Mouse (Mus musculus) midbrain, embryonic 10.5 days (tissue): ENCODE measurements at regions not wholly inside any gene's neighbourhood (a gene's known extent, or its start where the extent isn't known, plus 50 kb on each side); places are given as distances from the start of the nearest gene placed in this dataset.
"Not testable (repeated sequence)": the region's sequence is repeated elsewhere in the genome, so short reads cannot be mapped to it uniquely, and the experiment has no call there.

Experiments
- DNase-seq: peaks from one replicate; pipeline ENCODE4 v3.0.0-alpha.2; 2017; ENCODE audit warnings: low spot score
- H3K27ac ChIP-seq: fragments of 300-500 bp; sonication (generic); replicated peaks from 2 replicates; pipeline ENCODE4 v1.5.1; 2016; ENCODE audit warnings: mild to moderate bottlenecking
- H3K27me3 ChIP-seq: fragments of 300-500 bp; sonication (generic); 2 replicates; pipeline ENCODE4 v1.6.1; 2016; ENCODE audit warnings: low read depth, mild to moderate bottlenecking; ENCODE audit not compliant: poor library complexity, severe bottlenecking
- H3K36me3 ChIP-seq: fragments of 300-500 bp; sonication (generic); 2 replicates; pipeline ENCODE4 v1.6.1; 2016; ENCODE audit warnings: mild to moderate bottlenecking, moderate library complexity
- H3K4me1 ChIP-seq: fragments of 300-500 bp; sonication (generic); 2 replicates; pipeline ENCODE4 v1.6.1; 2016
- H3K4me3 ChIP-seq: fragments of 300-500 bp; sonication (generic); 2 replicates; pipeline ENCODE4 v1.5.1; 2016; ENCODE audit warnings: mild to moderate bottlenecking, moderate library complexity
- H3K9me3 ChIP-seq: fragments of 300-500 bp; sonication (generic); replicated peaks from 2 replicates; pipeline ENCODE4 v1.6.1; 2016; ENCODE audit warnings: mild to moderate bottlenecking
- WGBS: fragments of 180-500 bp; shearing (Covaris S2); methylation state at CpG from one replicate; pipeline ENCODE4 v1.1.7; 2016; 5-methylcytosine and 5-hydroxymethylcytosine counted together

GRCm38 (mm10) chr7:73827549-73827948 lies 87.4 kb downstream of the Fam174b start:
- 82% methylated on average over 1 of the region's 1 CpGs for WGBS
- DNase-seq, result no peak
- Histone ChIP-seq H3K4me3 (no peak overlapping the region), H3K9me3 (no peaks in the 10 kb centered on the region), H3K27me3 (no peaks in the 10 kb centered on the region), H3K27ac (no peak overlapping the region), H3K36me3 (no peaks in the 10 kb centered on the region), H3K4me1 (no peaks in the 10 kb centered on the region)

- 87% methylated on average over 6 of the region's 6 CpGs for WGBS
Measured at GRCm38 (mm10) chr7:73830581-73830980, 90.5 kb downstream of the Fam174b start.

GRCm38 (mm10) chr7:73840381-73840780 lies 100.3 kb downstream of the Fam174b start:
- H3K4me1 ChIP-seq, result no peaks in the 10 kb centered on the region
- 91% methylated on average over 3 of the region's 3 CpGs for WGBS
- no peaks in the 10 kb centered on the region for H3K36me3 ChIP-seq
- no peak overlapping the region for H3K4me3 ChIP-seq
- no peak for DNase-seq
- H3K27me3 ChIP-seq, result no peaks in the 10 kb centered on the region
- H3K9me3 ChIP-seq, result no peaks in the 10 kb centered on the region
- no peak overlapping the region for H3K27ac ChIP-seq

More at GRCm38 (mm10) chr7:73830581-73830980, 90.5 kb downstream of the Fam174b start:
- no peaks in the 10 kb centered on the region for H3K9me3 ChIP-seq
- H3K27me3 ChIP-seq, result no peaks in the 10 kb centered on the region
- H3K27ac ChIP-seq, result no peak overlapping the region
- DNase-seq, result no peak
- no peak overlapping the region for H3K4me3 ChIP-seq
- no peaks in the 10 kb centered on the region for H3K36me3 ChIP-seq
- no peaks in the 10 kb centered on the region for H3K4me1 ChIP-seq

GRCm38 (mm10) chr7:73852184-73852583 lies 112.1 kb downstream of the Fam174b start:
- H3K36me3 ChIP-seq, result no peaks in the 10 kb centered on the region
- no peak overlapping the region for H3K27ac ChIP-seq
- H3K4me3 ChIP-seq, result no peak overlapping the region
- peak; percentile 8 for DNase-seq
- no peaks in the 10 kb centered on the region for H3K27me3 ChIP-seq
- no peaks in the 10 kb centered on the region for H3K9me3 ChIP-seq
- H3K4me1 ChIP-seq, result no peaks in the 10 kb centered on the region
- WGBS, result 86% methylated on average over 9 of the region's 9 CpGs

- not testable (repeated sequence) for H3K36me3 ChIP-seq, H3K4me3 ChIP-seq, H3K27ac ChIP-seq, DNase-seq, H3K9me3 ChIP-seq, H3K27me3 ChIP-seq, H3K4me1 ChIP-seq
- 75% methylated on average over 3 of the region's 3 CpGs for WGBS
Measured at GRCm38 (mm10) chr7:73853296-73853950, 113.3 kb downstream of the Fam174b start.

GRCm38 (mm10) chr7:73855489-73855888 lies 115.4 kb downstream of the Fam174b start:
- Histone ChIP-seq H3K9me3 (no peaks in the 10 kb centered on the region), H3K36me3 (no peaks in the 10 kb centered on the region)

GRCm38 (mm10) chr7:73856908-73857307 lies 116.8 kb downstream of the Fam174b start:
- H3K27ac ChIP-seq, result no peak overlapping the region
- H3K27me3 ChIP-seq, result no peaks in the 10 kb centered on the region
- no peaks in the 10 kb centered on the region for H3K4me1 ChIP-seq
- 85% methylated on average over 6 of the region's 6 CpGs for WGBS
- H3K36me3 ChIP-seq, result no peaks in the 10 kb centered on the region
- peaks cover 7% of the 10 kb centered on the region; the same call in 1 of the 2 replicates for H3K9me3 ChIP-seq
- H3K4me3 ChIP-seq, result no peak overlapping the region
- DNase-seq, result peak; percentile 1

More at GRCm38 (mm10) chr7:73855489-73855888, 115.4 kb downstream of the Fam174b start:
- WGBS, result 53% methylated on average over 4 of the region's 4 CpGs
- no peak overlapping the region for H3K27ac ChIP-seq
- no peaks in the 10 kb centered on the region for H3K27me3 ChIP-seq
- no peaks in the 10 kb centered on the region for H3K4me1 ChIP-seq
- peak; percentile 50 for DNase-seq
- no peak overlapping the region for H3K4me3 ChIP-seq

GRCm38 (mm10) chr7:73865086-73865485 lies 125.0 kb downstream of the Fam174b start:
- no peaks in the 10 kb centered on the region for H3K36me3 ChIP-seq
- H3K27me3 ChIP-seq, result no peaks in the 10 kb centered on the region
- no peak overlapping the region for H3K27ac ChIP-seq
- DNase-seq, result no peak
- H3K9me3 ChIP-seq, result peaks cover 8% of the 10 kb centered on the region; the same call in 1 of the 2 replicates
- no peak overlapping the region for H3K4me3 ChIP-seq
- WGBS, result 67% methylated on average over 5 of the region's 5 CpGs
- H3K4me1 ChIP-seq, result no peaks in the 10 kb centered on the region

GRCm38 (mm10) chr7:73872181-73872580 lies 132.1 kb downstream of the Fam174b start:
- H3K4me3 ChIP-seq, result no peak overlapping the region
- no peak overlapping the region for H3K27ac ChIP-seq
- DNase-seq, result peak; percentile 7
- WGBS, result 53% methylated on average over 2 of the region's 2 CpGs
- H3K27me3 ChIP-seq, result no peaks in the 10 kb centered on the region
- no peaks in the 10 kb centered on the region for H3K9me3 ChIP-seq
- H3K4me1 ChIP-seq, result no peaks in the 10 kb centered on the region
- H3K36me3 ChIP-seq, result no peaks in the 10 kb centered on the region

GRCm38 (mm10) chr7:73881252-73882042 lies 132.0 kb downstream of the St8sia2 start:
- 92% methylated on average over 13 of the region's 13 CpGs for WGBS
- no peaks in the 10 kb centered on the region for H3K36me3 ChIP-seq

GRCm38 (mm10) chr7:73886152-73886551 lies 127.3 kb downstream of the St8sia2 start:
- H3K4me3 ChIP-seq, result no peak overlapping the region
- WGBS, result 63% methylated on average over 7 of the region's 7 CpGs
- no peak overlapping the region for H3K27ac ChIP-seq
- no peak for DNase-seq
- no peaks in the 10 kb centered on the region for H3K27me3 ChIP-seq
- no peaks in the 10 kb centered on the region for H3K36me3 ChIP-seq
- no peaks in the 10 kb centered on the region for H3K9me3 ChIP-seq
- 0 out of 2 replicates have a peak, but pooled peaks cover 6% of the 10 kb centered on the region for H3K4me1 ChIP-seq

More at GRCm38 (mm10) chr7:73881252-73882042, 132.0 kb downstream of the St8sia2 start:
- no peaks in the 10 kb centered on the region for H3K4me1 ChIP-seq
- H3K27me3 ChIP-seq, result no peaks in the 10 kb centered on the region
- no peak overlapping the region for H3K4me3 ChIP-seq
- H3K9me3 ChIP-seq, result no peaks in the 10 kb centered on the region
- H3K27ac ChIP-seq, result no peak overlapping the region
- no peak for DNase-seq
